Mouse (Mus musculus) left cerebral cortex, adult 9 months (tissue): ENCODE measurements at regions not wholly inside any gene's neighbourhood (a gene's known extent, or its start where the extent isn't known, plus 50 kb on each side); places are given as distances from the start of the nearest gene placed in this dataset.

Source experiments
- DNase-seq, 2 experiments: peaks; one replicate each; pipeline ENCODE4 v3.0.0; 2022; ENCODE audit warnings: low spot score in 2 of 2

- no peak for DNase-seq
These were observed 53.7 kb downstream of the Zcchc12 start for GRCm38 (mm10) chrX:36249428-36249827.

GRCm38 (mm10) chrX:36254904-36255303, 59.2 kb downstream of the Zcchc12 start:
- peak; percentile 10 to 28 for DNase-seq

- DNase-seq: no peak
These were observed 51.5 kb upstream of the Lonrf3 start for GRCm38 (mm10) chrX:36276685-36277084.
